Mouse (Mus musculus) CH12.LX (cell line): ENCODE measurements around the gene Scrt2. TPM values are rescaled to one million over a fixed set of nuclear protein-coding genes. Genes with fewer than 3 reads are reported as not detected.
"Not testable (repeated sequence)": the region's sequence is repeated elsewhere in the genome, so short reads cannot be mapped to it uniquely, and the experiment has no call there.

Experiments
- DNase-seq: peaks from one replicate; pipeline ENCODE4 v3.0.0-alpha.2; 2013; ENCODE audit errors: extremely low read depth
- H3K27ac ChIP-seq: 2 replicates; pipeline ENCODE4 v1.5.1; 2012; ENCODE audit warnings: low read depth, mild to moderate bottlenecking, control low read depth, moderate library complexity; ENCODE audit not compliant: insufficient read depth
- H3K27me3 ChIP-seq: replicated peaks from 2 replicates; pipeline ENCODE3; 2012; ENCODE audit warnings: inconsistent platforms
- H3K36me3 ChIP-seq, 2 experiments: replicated peaks in 1 of 2; 2 replicates each; pipeline versions ENCODE3 to v1.6.1; 2012; ENCODE audit warnings: inconsistent platforms in 1 of 2, low read length in 1 of 2, mild to moderate bottlenecking in 1 of 2, mixed read lengths in 1 of 2, moderate library complexity in 1 of 2; ENCODE audit not compliant: control insufficient read depth in 1 of 2, insufficient read depth in 1 of 2
- H3K4me1 ChIP-seq, 2 experiments: 2 replicates each; pipeline ENCODE4 v1.6.1; 2012; ENCODE audit warnings: inconsistent platforms in 1 of 2, moderate library complexity in 1 of 2; ENCODE audit not compliant: insufficient read depth in 2 of 2, control insufficient read depth in 1 of 2
- H3K4me2 ChIP-seq: 2 replicates; pipeline ENCODE4 v1.6.1; 2012; ENCODE audit warnings: low read depth, mild to moderate bottlenecking, control low read depth; ENCODE audit not compliant: poor library complexity, insufficient read depth, severe bottlenecking
- H3K4me3 ChIP-seq, 3 experiments: fragments of 150-350 bp in 1 of 3; sonication (generic) in 1 of 3; replicated peaks in 1 of 3; 2 replicates each; pipeline versions ENCODE3 to v1.5.1; 2011 to 2012; ENCODE audit warnings: low read depth in 2 of 3, low read length in 2 of 3, mild to moderate bottlenecking in 2 of 3, moderate library complexity in 2 of 3, control low read depth in 1 of 3, improper control_type of control experiment in 1 of 3, inconsistent platforms in 1 of 3, mixed read lengths in 1 of 3; ENCODE audit not compliant: poor library complexity in 1 of 3
- H3K79me2 ChIP-seq: replicated peaks from 2 replicates; pipeline ENCODE4 v1.6.1; 2012; ENCODE audit warnings: mild to moderate bottlenecking, moderate library complexity; ENCODE audit not compliant: control insufficient read depth, poor library complexity, insufficient read depth, severe bottlenecking; ENCODE audit errors: extremely low read depth
- H3K9ac ChIP-seq: 2 replicates; pipeline ENCODE4 v1.6.1; 2012; ENCODE audit warnings: low read depth, mild to moderate bottlenecking, control low read depth, moderate library complexity; ENCODE audit not compliant: insufficient read depth
- H3K9me3 ChIP-seq: replicated peaks from 2 replicates; pipeline ENCODE3; 2012; ENCODE audit warnings: low read length, inconsistent platforms, mixed read lengths
- CHD2 ChIP-seq: IDR thresholded peaks from 2 replicates; pipeline ENCODE4 v1.6.1; 2011; ENCODE audit warnings: low read length, improper control_type of control experiment
- EP300 ChIP-seq: IDR thresholded peaks from 2 replicates; pipeline ENCODE4 v1.6.1; 2011; ENCODE audit warnings: low read length, improper control_type of control experiment
- ETS1 ChIP-seq: conservative IDR thresholded peaks from 2 replicates; pipeline ENCODE4 v1.6.1; 2012; ENCODE audit warnings: low read depth, mild to moderate bottlenecking, inconsistent platforms, low read length, improper control_type of control experiment, moderate library complexity
- MAFK ChIP-seq: IDR thresholded peaks from 2 replicates; pipeline ENCODE4 v1.6.1; 2011; ENCODE audit warnings: low read length, improper control_type of control experiment; ENCODE audit not compliant: insufficient replicate concordance
- MAX ChIP-seq: IDR thresholded peaks from 2 replicates; pipeline ENCODE4 v1.6.1; 2011; ENCODE audit warnings: low read length, improper control_type of control experiment
- MEF2A ChIP-seq: IDR thresholded peaks from 2 replicates; pipeline ENCODE4 v1.6.1; 2014; ENCODE audit warnings: low read depth, mild to moderate bottlenecking, inconsistent platforms, low read length, improper control_type of control experiment, borderline replicate concordance
- MYC ChIP-seq: IDR thresholded peaks from 2 replicates; pipeline ENCODE4 v1.6.1; 2011; ENCODE audit warnings: low read depth, mild to moderate bottlenecking, improper control_type of control experiment, low read length
- NRF1 ChIP-seq: IDR thresholded peaks from 2 replicates; pipeline ENCODE4 v1.6.1; 2014; ENCODE audit warnings: low read depth, mild to moderate bottlenecking, inconsistent platforms, low read length, improper control_type of control experiment, moderate library complexity
- POLR2A ChIP-seq: IDR thresholded peaks from 2 replicates; pipeline ENCODE4 v1.6.1; 2011; ENCODE audit warnings: low read depth, mild to moderate bottlenecking, improper control_type of control experiment, low read length
- POLR2AphosphoS2 ChIP-seq: IDR thresholded peaks from 2 replicates; pipeline ENCODE4 v1.6.1; 2011; ENCODE audit warnings: low read depth, low read length, improper control_type of control experiment
- SMC3 ChIP-seq: IDR thresholded peaks from 2 replicates; pipeline ENCODE4 v1.6.1; 2011; ENCODE audit warnings: low read depth, low read length, improper control_type of control experiment
- TCF12 ChIP-seq: IDR thresholded peaks from 2 replicates; pipeline ENCODE4 v1.6.1; 2014; ENCODE audit warnings: low read depth, mild to moderate bottlenecking, inconsistent platforms, low read length, improper control_type of control experiment
- USF1 ChIP-seq: IDR thresholded peaks from 2 replicates; pipeline ENCODE4 v1.6.1; 2014; ENCODE audit warnings: low read depth, mild to moderate bottlenecking, inconsistent platforms, low read length, improper control_type of control experiment
- USF2 ChIP-seq: conservative IDR thresholded peaks from 2 replicates; pipeline ENCODE4 v1.6.1; 2011; ENCODE audit warnings: low read depth, low read length, improper control_type of control experiment
- ZNF384 ChIP-seq: IDR thresholded peaks from 2 replicates; pipeline ENCODE4 v1.6.1; 2012; ENCODE audit warnings: low read depth, low read length, improper control_type of control experiment, inconsistent platforms
- dilution Hi-C: fragments of 300-500 bp; cut with MboI; formaldehyde crosslinking; loops from 2 replicates; pipeline ENCODE4 v1.14.3; 2020; ENCODE audit warnings: low sequenced_read_pairs; ENCODE audit not compliant: extremely low pct_unique_long_range_greater_than_20kb, extremely low pct_ligation_motif_present
- in situ Hi-C: fragments of 300-500 bp; cut with MboI; formaldehyde crosslinking; loops from 3 replicates; pipeline ENCODE4 v1.14.3; 2019; ENCODE audit warnings: low sequenced_read_pairs, low pct_ligation_motif_present, low pct_unique_long_range_greater_than_20kb, mixed read lengths
- polyA plus RNA-seq: library from polyadenylated mRNA; unstranded; fragments of >175 nt; gene quantifications from 2 replicates; pipeline ENCODE4 v1.2.1, GENCODE M21; 2012; ENCODE audit warnings: low read depth; ENCODE audit not compliant: insufficient read length
- total RNA-seq, 2 experiments: library from RNA; depleted of rRNA; stranded (reverse); fragments of 300-350 nt in 1 of 2; fragments of >200 nt in 1 of 2; gene quantifications; 2 replicates each; pipeline ENCODE4 v1.2.3; 2012 to 2014

The Scrt2 gene
- total and polyA plus RNA-seq, 3 experiments = not detected

DNA sequence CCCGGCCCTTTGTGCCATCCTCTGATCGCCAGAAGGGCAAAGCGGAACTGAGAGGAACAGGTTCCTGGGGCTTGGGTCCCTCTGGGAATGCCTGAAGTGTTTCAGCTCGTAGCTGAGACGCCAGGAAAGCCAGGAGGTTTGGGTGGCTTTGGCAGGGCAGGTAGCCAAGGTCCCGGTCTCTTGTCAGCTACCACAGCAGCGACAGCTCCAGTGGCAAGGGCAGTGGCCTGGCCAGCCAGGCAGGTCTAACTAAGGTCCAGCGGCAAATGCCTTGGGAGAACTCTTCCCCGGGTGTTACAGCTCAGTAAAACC lies 24.1 kb upstream of the Scrt2 start:
- no peak overlapping the region for H3K9ac ChIP-seq
- no peaks in the 10 kb centered on the region for H3K9me3 ChIP-seq
- in situ Hi-C loops (no loop called here), dilution Hi-C loops (no loop called here)
- DNase-seq = no peak
- no peak for TF ChIP-seq MEF2A
- no peak for TF ChIP-seq POLR2A
- no peak for TF ChIP-seq SMC3
- TF ChIP-seq TCF12 = no peak
- no peak for TF ChIP-seq USF2
- TF ChIP-seq ETS1 = no peak
- no peak for TF ChIP-seq MAX
- TF ChIP-seq CHD2 = no peak
- TF ChIP-seq MYC = no peak
- no peak for TF ChIP-seq ZNF384
- TF ChIP-seq NRF1 = no peak
- TF ChIP-seq USF1 = no peak
- TF ChIP-seq EP300 = no peak
- no peak overlapping the region for H3K4me3 ChIP-seq
- no peaks in the 10 kb centered on the region for H3K79me2 ChIP-seq
- peaks cover 76% of the 10 kb centered on the region for H3K27me3 ChIP-seq
- no peak overlapping the region for H3K27ac ChIP-seq
- H3K4me1 ChIP-seq = peaks cover 17 to 20% of the 10 kb centered on the region in 2 experiments
- no peak overlapping the region for H3K4me2 ChIP-seq
- no peaks in the 10 kb centered on the region for H3K36me3 ChIP-seq

DNA sequence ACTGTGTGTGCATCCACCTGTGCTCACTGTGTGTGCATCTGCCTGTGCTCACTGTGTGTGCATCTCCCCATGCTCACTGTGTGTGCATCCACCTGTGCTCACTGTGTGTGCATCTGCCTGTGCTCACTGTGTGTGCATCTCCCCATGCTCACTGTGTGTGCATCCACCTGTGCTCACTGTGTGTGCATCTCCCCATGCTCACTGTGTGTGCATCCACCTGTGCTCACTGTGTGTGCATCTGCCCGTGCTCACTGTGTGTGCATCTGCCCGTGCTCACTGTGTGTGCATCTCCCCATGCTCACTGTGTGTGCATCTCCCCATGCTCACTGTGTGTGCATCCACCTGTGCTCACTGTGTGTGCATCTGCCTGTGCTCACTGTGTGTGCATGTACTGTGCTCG lies 18.5 kb upstream of the Scrt2 start:
- H3K36me3 ChIP-seq, H3K79me2 ChIP-seq, H3K4me1 ChIP-seq, in situ Hi-C loops, dilution Hi-C loops, H3K9ac ChIP-seq, H3K4me2 ChIP-seq, DNase-seq, H3K9me3 ChIP-seq, H3K4me3 ChIP-seq, H3K27ac ChIP-seq: not testable (repeated sequence)
- H3K27me3 ChIP-seq = peaks cover 81% of the 10 kb centered on the region

DNA sequence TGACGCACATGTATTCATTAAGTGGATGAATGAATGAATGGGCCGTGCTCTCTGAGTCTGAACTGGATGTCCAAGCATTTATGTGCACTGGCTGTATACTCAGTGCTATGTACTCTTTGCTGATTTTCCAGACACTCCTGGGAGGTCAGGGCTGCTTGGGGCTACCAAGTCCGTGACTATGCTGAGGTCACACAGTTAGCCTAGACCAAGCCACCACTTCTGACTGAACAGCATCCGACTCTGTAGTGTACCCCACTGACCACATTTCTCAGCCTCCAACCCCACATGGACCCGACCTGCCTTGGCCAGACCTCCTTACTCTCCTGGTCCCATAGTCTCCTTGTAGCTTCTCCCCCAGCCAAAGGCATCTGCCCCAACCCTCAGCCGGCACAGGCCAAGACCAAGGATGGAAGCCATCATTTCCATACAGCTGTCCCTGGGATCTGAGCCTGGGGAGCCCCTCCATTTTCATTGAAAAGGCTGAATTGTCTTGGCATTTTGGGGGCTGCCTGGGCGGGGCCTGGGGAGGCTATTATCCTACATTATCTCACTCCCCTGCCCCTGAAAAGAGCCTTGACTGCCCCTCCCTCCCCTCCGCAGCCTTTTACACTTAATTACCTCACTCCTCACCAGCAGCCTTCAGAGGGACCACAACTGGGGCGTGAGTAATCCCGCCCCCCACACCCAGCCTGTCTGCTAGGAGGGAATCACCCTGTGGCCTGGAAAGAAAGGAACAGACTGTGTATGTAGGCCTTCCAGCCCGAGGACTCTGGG lies 12.5 kb upstream of the Scrt2 start:
- no peak overlapping the region for H3K27ac ChIP-seq
- H3K9me3 ChIP-seq = peaks cover 3% of the 10 kb centered on the region
- DNase-seq = no peak
- H3K36me3 ChIP-seq = no peaks in the 10 kb centered on the region
- no peak overlapping the region for H3K9ac ChIP-seq
- dilution Hi-C loops = no loop called here
- TF ChIP-seq MYC = no peak
- TF ChIP-seq MAFK = no peak
- no peak for TF ChIP-seq POLR2AphosphoS2
- no peak overlapping the region for H3K4me3 ChIP-seq
- H3K4me2 ChIP-seq = no peak overlapping the region
- no peaks in the 10 kb centered on the region for H3K79me2 ChIP-seq
- in situ Hi-C loops = no loop called here
- H3K4me1 ChIP-seq = no peaks in the 10 kb centered on the region
- H3K27me3 ChIP-seq = peaks cover 85% of the 10 kb centered on the region
